Mouse (Mus musculus): ENCODE data around the gene Dctn2. TPM values are rescaled to one million over a fixed set of nuclear protein-coding genes. Genes with fewer than 3 reads are reported as not detected.

Dctn2 gene
- polyA plus RNA-seq, 1 experiment from 2014 or later = 206 TPM

GRCm38 (mm10) chr10:127323131-127323855, 57.1 kb downstream of the Dctn2 start:
- no peak for ATAC-seq (ENCODE audit: low FRiP score)
- peaks cover 40% of the 10 kb centered on the region for H3K27me3 ChIP-seq (ENCODE audit: control insufficient read depth, insufficient read depth, low read length)

GRCm38 (mm10) chr10:127324495-127324894, 58.3 kb downstream of the Dctn2 start:
- H3K9me3 ChIP-seq (ENCODE audit: control insufficient read depth, low read length) = no peaks in the 10 kb centered on the region
- H3K4me3 ChIP-seq (ENCODE audit: low read depth, low read length) = no peak overlapping the region
- ATAC-seq (ENCODE audit: low FRiP score) (no peak), DNase-seq (ENCODE audit: low spot score, missing footprints) (peak; percentile 85)
- H3K9ac ChIP-seq (ENCODE audit: low read length) = no peak overlapping the region
- H3K4me1 ChIP-seq (ENCODE audit: control insufficient read depth, insufficient read depth, low read length) = peaks cover 10% of the 10 kb centered on the region
- H3K27ac ChIP-seq (ENCODE audit: low read depth, low read length) = no peak overlapping the region
- H3K27me3 ChIP-seq (ENCODE audit: control insufficient read depth, insufficient read depth, low read length) = peaks cover 52% of the 10 kb centered on the region
- 13% methylated on average over 7 of the region's 7 CpGs for WGBS
- H3K36me3 ChIP-seq (ENCODE audit: control insufficient read depth, insufficient read depth, low read length) = no peaks in the 10 kb centered on the region
- no peak overlapping the region for H3K4me2 ChIP-seq

More at GRCm38 (mm10) chr10:127323131-127323855, 57.1 kb downstream of the Dctn2 start:
- Histone ChIP-seq H3K9me3 (ENCODE audit: control insufficient read depth, low read length) (no peaks in the 10 kb centered on the region), H3K4me1 (ENCODE audit: control insufficient read depth, insufficient read depth, low read length) (peaks cover 10% of the 10 kb centered on the region), H3K4me3 (ENCODE audit: low read depth, low read length) (no peak overlapping the region), H3K4me2 (no peak overlapping the region), H3K9ac (ENCODE audit: low read length) (no peak overlapping the region), H3K27ac (ENCODE audit: low read depth, low read length) (no peak overlapping the region), H3K36me3 (ENCODE audit: control insufficient read depth, insufficient read depth, low read length) (no peaks in the 10 kb centered on the region)
- WGBS = 75% methylated on average over 17 of the region's 17 CpGs
- peak; percentile 39 for DNase-seq (ENCODE audit: low spot score, missing footprints)

- Histone ChIP-seq H3K9me3 (ENCODE audit: control insufficient read depth, low read length) (no peaks in the 10 kb centered on the region), H3K4me3 (ENCODE audit: low read depth, low read length) (peak overlapping the region; percentile 32; the same call in 1 of the 2 replicates), H3K27me3 (ENCODE audit: control insufficient read depth, insufficient read depth, low read length) (peaks cover 52% of the 10 kb centered on the region), H3K36me3 (ENCODE audit: control insufficient read depth, insufficient read depth, low read length) (no peaks in the 10 kb centered on the region; the same call in 1 of the 2 replicates), H3K9ac (ENCODE audit: low read length) (no peak overlapping the region), H3K27ac (ENCODE audit: low read depth, low read length) (no peak overlapping the region), H3K4me1 (ENCODE audit: control insufficient read depth, insufficient read depth, low read length) (peaks cover 10% of the 10 kb centered on the region), H3K4me2 (no peak overlapping the region)
- no peak for ATAC-seq (ENCODE audit: low FRiP score)
- DNase-seq (ENCODE audit: low spot score, missing footprints) = peak; percentile 89
- 32% methylated on average over 14 of the region's 14 CpGs for WGBS
These were observed 59.4 kb downstream of the Dctn2 start for GRCm38 (mm10) chr10:127325454-127326016.

- H3K9ac ChIP-seq (ENCODE audit: low read length) = peak overlapping the region; percentile 25; the same call in 1 of the 2 replicates
- H3K36me3 ChIP-seq (ENCODE audit: control insufficient read depth, insufficient read depth, low read length) = no peaks in the 10 kb centered on the region; the same call in 1 of the 2 replicates
- no peaks in the 10 kb centered on the region for H3K9me3 ChIP-seq (ENCODE audit: control insufficient read depth, low read length)
- peaks cover 52% of the 10 kb centered on the region for H3K27me3 ChIP-seq (ENCODE audit: control insufficient read depth, insufficient read depth, low read length)
- H3K4me2 ChIP-seq = peak overlapping the region; percentile 51
- peak; percentile 19; the same call in 1 of the 2 replicates for ATAC-seq (ENCODE audit: low FRiP score)
- peak overlapping the region; percentile 32 for H3K4me3 ChIP-seq (ENCODE audit: low read depth, low read length)
- DNase-seq (ENCODE audit: low spot score, missing footprints) = peak; percentile 95
- 1% methylated on average over 52 of the region's 54 CpGs for WGBS
- H3K4me1 ChIP-seq (ENCODE audit: control insufficient read depth, insufficient read depth, low read length) = peaks cover 10% of the 10 kb centered on the region
- H3K27ac ChIP-seq (ENCODE audit: low read depth, low read length) = no peak overlapping the region
These were observed 60.0 kb downstream of the Dctn2 start for GRCm38 (mm10) chr10:127326017-127326801.

- Histone ChIP-seq H3K9me3 (ENCODE audit: control insufficient read depth, low read length) (no peaks in the 10 kb centered on the region), H3K4me2 (peak overlapping the region; percentile 51), H3K4me3 (ENCODE audit: low read depth, low read length) (peak overlapping the region; percentile 32), H3K27me3 (ENCODE audit: control insufficient read depth, insufficient read depth, low read length) (peaks cover 52% of the 10 kb centered on the region), H3K4me1 (ENCODE audit: control insufficient read depth, insufficient read depth, low read length) (peaks cover 10% of the 10 kb centered on the region), H3K36me3 (ENCODE audit: control insufficient read depth, insufficient read depth, low read length) (no peaks in the 10 kb centered on the region; the same call in 1 of the 2 replicates), H3K27ac (ENCODE audit: low read depth, low read length) (no peak overlapping the region), H3K9ac (ENCODE audit: low read length) (peak overlapping the region; percentile 25; the same call in 1 of the 2 replicates)
- no peak for ATAC-seq (ENCODE audit: low FRiP score)
- 5% methylated on average over 29 of the region's 29 CpGs for WGBS
- DNase-seq (ENCODE audit: low spot score, missing footprints) = peak; percentile 90
These were observed 60.7 kb downstream of the Dctn2 start for GRCm38 (mm10) chr10:127326828-127327227.

GRCm38 (mm10) chr10:127327461-127328145, 61.4 kb downstream of the Dctn2 start:
- Histone ChIP-seq H3K4me2 (no peak overlapping the region), H3K4me1 (ENCODE audit: control insufficient read depth, insufficient read depth, low read length) (peaks cover 12% of the 10 kb centered on the region), H3K4me3 (ENCODE audit: low read depth, low read length) (no peak overlapping the region), H3K9ac (ENCODE audit: low read length) (no peak overlapping the region), H3K27me3 (ENCODE audit: control insufficient read depth, insufficient read depth, low read length) (peaks cover 52% of the 10 kb centered on the region), H3K9me3 (ENCODE audit: control insufficient read depth, low read length) (no peaks in the 10 kb centered on the region), H3K27ac (ENCODE audit: low read depth, low read length) (no peak overlapping the region), H3K36me3 (ENCODE audit: control insufficient read depth, insufficient read depth, low read length) (no peaks in the 10 kb centered on the region; the same call in 1 of the 2 replicates)
- ATAC-seq (ENCODE audit: low FRiP score) (no peak), DNase-seq (ENCODE audit: low spot score, missing footprints) (peak; percentile 86)
- 51% methylated on average over 18 of the region's 18 CpGs for WGBS

GRCm38 (mm10) chr10:127330212-127330611, 64.0 kb downstream of the Dctn2 start:
- Histone ChIP-seq H3K9ac (ENCODE audit: low read length) (no peak overlapping the region), H3K36me3 (ENCODE audit: control insufficient read depth, insufficient read depth, low read length) (no peaks in the 10 kb centered on the region; the same call in 1 of the 2 replicates), H3K4me1 (ENCODE audit: control insufficient read depth, insufficient read depth, low read length) (peaks cover 12% of the 10 kb centered on the region), H3K9me3 (ENCODE audit: control insufficient read depth, low read length) (no peaks in the 10 kb centered on the region), H3K27me3 (ENCODE audit: control insufficient read depth, insufficient read depth, low read length) (peaks cover 42% of the 10 kb centered on the region), H3K4me3 (ENCODE audit: low read depth, low read length) (no peak overlapping the region), H3K4me2 (no peak overlapping the region), H3K27ac (ENCODE audit: low read depth, low read length) (no peak overlapping the region)
- ATAC-seq (ENCODE audit: low FRiP score) (no peak), DNase-seq (ENCODE audit: low spot score, missing footprints) (peak; percentile 21)
- WGBS = 84% methylated on average over 7 of the region's 7 CpGs

All from midbrain, embryonic 11.5 days (tissue).